Mouse (Mus musculus) layer of hippocampus, postnatal 36 days (tissue): ENCODE measurements around the gene Cdc6. TPM values are rescaled to one million over a fixed set of nuclear protein-coding genes. Genes with fewer than 3 reads are reported as not detected.

ENCODE experiments used
- DNase-seq, 2 experiments: peaks; one replicate each; pipeline ENCODE4 v3.0.0; 2022
- total RNA-seq, 2 experiments: library from RNA; stranded (reverse); gene quantifications; 2 replicates each; pipeline ENCODE4 v1.2.3; 2021

Gene Cdc6
- under 1 TPM; 0.50 to 0.88 TPM for total RNA-seq

GRCm38 (mm10) chr11:98907437-98908173, at the start of gene Cdc6:
Gene Cdc6 (plus strand): TSS chr11:98907801.
- peak; percentile 91 to 94 for DNase-seq

- DNase-seq, result peak; percentile 81 to 89
Observed at GRCm38 (mm10) chr11:98858759-98859731, 48.6 kb upstream of the Cdc6 start.

- DNase-seq, result peak; percentile 95
Observed at GRCm38 (mm10) chr11:98863028-98863750, 44.4 kb upstream of the Cdc6 start, which contains the start of gene Wipf2. Gene Wipf2 (plus strand): TSS chr11:98863638.

GRCm38 (mm10) chr11:98863751-98864429, 43.7 kb upstream of the Cdc6 start:
- peak; percentile 51 to 62 for DNase-seq

- no peak for DNase-seq
Observed at GRCm38 (mm10) chr11:98867293-98867692, 40.3 kb upstream of the Cdc6 start.

- no peak for DNase-seq
Observed at GRCm38 (mm10) chr11:98869906-98870305, 37.7 kb upstream of the Cdc6 start.

- DNase-seq, result no peak
Observed at GRCm38 (mm10) chr11:98870791-98871190, 36.8 kb upstream of the Cdc6 start.

- DNase-seq, result no peak
Observed at GRCm38 (mm10) chr11:98871416-98871815, 36.2 kb upstream of the Cdc6 start.

GRCm38 (mm10) chr11:98872040-98872439, 35.6 kb upstream of the Cdc6 start:
- peak; percentile 71 to 72 for DNase-seq

GRCm38 (mm10) chr11:98873900-98874299, 33.7 kb upstream of the Cdc6 start:
- no peak for DNase-seq

- no peak for DNase-seq
Observed at GRCm38 (mm10) chr11:98877001-98877400, 30.6 kb upstream of the Cdc6 start.

GRCm38 (mm10) chr11:98887703-98888102, 19.9 kb upstream of the Cdc6 start:
- DNase-seq, result no peak

- DNase-seq, result no peak
Observed at GRCm38 (mm10) chr11:98889077-98889476, 18.5 kb upstream of the Cdc6 start.

- no peak for DNase-seq
Observed at GRCm38 (mm10) chr11:98889977-98890376, 17.6 kb upstream of the Cdc6 start.

- no peak for DNase-seq
Observed at GRCm38 (mm10) chr11:98892426-98892825, 15.2 kb upstream of the Cdc6 start.

GRCm38 (mm10) chr11:98900529-98901125, 7.0 kb upstream of the Cdc6 start:
- DNase-seq, result no peak

GRCm38 (mm10) chr11:98902621-98903245, 4.9 kb upstream of the Cdc6 start:
- no peak for DNase-seq

GRCm38 (mm10) chr11:98904577-98904976, 3.0 kb upstream of the Cdc6 start:
- no peak for DNase-seq

GRCm38 (mm10) chr11:98905033-98905432, 2.6 kb upstream of the Cdc6 start:
- no peak for DNase-seq

GRCm38 (mm10) chr11:98905583-98905982, 2.0 kb upstream of the Cdc6 start:
- DNase-seq, result no peak

GRCm38 (mm10) chr11:98907063-98907436, 551 bp upstream of the Cdc6 start:
- no peak for DNase-seq
